Mouse (Mus musculus) thymus, postnatal 14 days (tissue): Measurements from ENCODE around the gene Lmx1a.

Experiments used
- DNase-seq: peaks from one replicate; pipeline ENCODE4 v3.0.0; 2021

Gene Lmx1a

GRCm38 (mm10) chr1:167896234-167896633, 207.2 kb downstream of the Lmx1a start:
- DNase-seq = no peak
